Mouse (Mus musculus): Measurements from ENCODE around the gene Tbpl2. TPM values are rescaled to one million over a fixed set of nuclear protein-coding genes. Genes with fewer than 3 reads are reported as not detected.

Gene Tbpl2
- not detected for polyA plus RNA-seq (2017; shearing (Covaris generic))

GRCm38 (mm10) chr2:24096495-24096894, at the start of gene Tbpl2:
TSS of gene Tbpl2 (minus strand) at chr2:24096595.

GRCm38 (mm10) chr2:24049344-24049990, 46.9 kb downstream of the Tbpl2 start, which contains the start of gene Hnmt:
TSS of gene Hnmt (minus strand) at chr2:24049394.

Other genes starting within 250 kb of the Tbpl2 start
- not detected for gene Hnmt, start 47.2 kb downstream of the Tbpl2 start, polyA plus RNA-seq (2017; shearing (Covaris generic))
- gene Il1f8, start 56.6 kb upstream of the Tbpl2 start, polyA plus RNA-seq (2017; shearing (Covaris generic)), result not detected
- not detected for gene Il1f9, start 89.9 kb upstream of the Tbpl2 start, polyA plus RNA-seq (2017; shearing (Covaris generic))
- gene Il1f6, start 118.8 kb upstream of the Tbpl2 start, polyA plus RNA-seq (2017; shearing (Covaris generic)), result not detected
- gene Il1f5, start 180.4 kb upstream of the Tbpl2 start, polyA plus RNA-seq (2017; shearing (Covaris generic)), result not detected
- not detected for gene Il1f10, start 194.6 kb upstream of the Tbpl2 start, polyA plus RNA-seq (2017; shearing (Covaris generic))
- 2.5 TPM for gene Il1rn, start 240.3 kb upstream of the Tbpl2 start, polyA plus RNA-seq (2017; shearing (Covaris generic))

Measured in inflammation-experienced regulatory T-cells, adult 16 weeks (primary cell).